Mouse (Mus musculus): ENCODE measurements at regions not wholly inside any gene's neighbourhood (a gene's known extent, or its start where the extent isn't known, plus 50 kb on each side); places are given as distances from the start of the nearest gene placed in this dataset.

DNA sequence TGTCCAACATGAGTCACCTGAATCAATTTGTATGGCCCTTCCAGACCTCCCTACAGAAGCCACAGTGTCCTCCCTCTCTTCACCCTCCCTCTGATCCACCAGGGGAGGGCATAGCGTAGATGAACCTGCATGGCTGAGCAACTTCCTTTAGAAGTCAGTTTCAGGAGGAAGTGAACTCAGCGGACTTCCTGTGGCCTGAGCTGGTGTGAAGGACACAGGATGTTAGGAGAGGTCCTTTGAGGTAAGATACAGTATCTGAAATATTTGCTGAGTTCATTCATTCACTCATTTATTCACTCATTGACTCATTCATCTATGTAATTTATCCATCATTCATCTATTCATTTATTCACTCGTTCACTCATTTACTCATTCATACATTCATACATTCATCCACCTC, 152.6 kb downstream of the Chst1 start:
- DNase-seq = no peak

GRCm38 (mm10) chr2:92752794-92753193, 153.3 kb downstream of the Chst1 start:
- DNase-seq = no peak

DNA sequence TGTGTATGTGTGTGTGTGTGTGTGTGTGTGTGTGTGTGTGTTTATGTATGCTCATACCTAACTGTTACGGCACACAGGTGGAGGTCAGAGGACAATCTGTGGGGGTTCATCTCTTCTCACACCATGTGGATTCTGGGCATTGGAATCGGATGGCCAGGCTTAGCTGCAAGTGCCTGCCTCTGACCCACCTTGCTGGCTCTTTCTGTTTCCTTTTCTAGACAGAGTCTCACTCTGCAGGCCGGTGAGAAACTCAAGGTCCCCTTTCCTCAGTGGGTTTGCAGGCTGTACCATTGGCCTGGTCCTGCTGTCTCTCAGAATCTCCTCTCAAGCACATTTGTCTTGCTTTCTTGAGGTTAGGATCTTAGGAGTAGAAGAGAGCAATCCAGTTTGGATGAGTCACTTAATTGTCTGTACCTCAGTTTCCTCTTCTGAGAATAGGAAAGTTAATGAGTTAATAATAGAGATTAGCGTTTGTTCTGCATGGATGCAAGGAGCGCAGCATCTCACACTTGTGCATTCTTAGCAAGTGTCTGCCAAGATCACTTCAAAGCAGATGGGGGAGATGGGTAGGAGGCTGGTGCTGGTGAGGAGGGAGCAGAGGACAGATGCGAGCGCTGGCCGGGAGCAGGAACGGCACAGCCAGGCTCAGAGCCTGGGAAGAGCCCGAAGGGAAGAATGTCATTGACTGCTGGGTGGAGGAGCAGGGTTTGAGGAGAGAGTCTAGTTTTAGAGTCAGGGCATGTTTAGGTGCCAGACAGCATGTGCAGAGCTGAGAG, 155.2 kb downstream of the Chst1 start:
- DNase-seq = no peak

GRCm38 (mm10) chr2:92756491-92756890, 157.0 kb downstream of the Chst1 start:
- DNase-seq = no peak

GRCm38 (mm10) chr2:92758775-92759174, 156.1 kb upstream of the Syt13 start:
- no peak for DNase-seq

- no peak for DNase-seq
Observed at GRCm38 (mm10) chr2:92763881-92764635, 150.8 kb upstream of the Syt13 start.

- no peak for DNase-seq
Observed at GRCm38 (mm10) chr2:92767476-92768005, 147.4 kb upstream of the Syt13 start.

- DNase-seq = no peak
Observed at GRCm38 (mm10) chr2:92768088-92768487, 146.8 kb upstream of the Syt13 start.

GRCm38 (mm10) chr2:92769061-92769460, 145.8 kb upstream of the Syt13 start:
- DNase-seq = no peak

GRCm38 (mm10) chr2:92770098-92770497, 144.8 kb upstream of the Syt13 start:
- no peak for DNase-seq

- DNase-seq = no peak
Observed at GRCm38 (mm10) chr2:92772623-92773022, 142.3 kb upstream of the Syt13 start.

DNA sequence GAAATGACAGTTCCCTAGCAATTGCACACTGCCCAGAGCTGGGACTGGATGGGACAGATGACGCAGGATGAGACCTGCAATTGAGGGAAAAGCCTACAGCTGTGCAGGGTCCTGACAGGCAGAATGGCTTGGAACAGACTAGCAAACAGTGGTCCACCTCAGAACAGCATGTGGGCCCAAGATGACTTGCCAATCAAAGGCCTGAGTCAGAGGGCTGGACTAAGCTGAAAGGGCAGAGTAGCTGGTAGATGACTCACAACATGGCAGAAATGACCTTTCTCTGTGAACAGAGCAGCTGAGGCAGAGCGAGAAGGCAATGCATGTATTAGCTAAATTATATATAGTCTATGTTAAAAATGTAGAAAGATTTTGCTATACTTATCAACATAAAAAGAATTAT, 138.4 kb upstream of the Syt13 start:
- DNase-seq = no peak

DNA sequence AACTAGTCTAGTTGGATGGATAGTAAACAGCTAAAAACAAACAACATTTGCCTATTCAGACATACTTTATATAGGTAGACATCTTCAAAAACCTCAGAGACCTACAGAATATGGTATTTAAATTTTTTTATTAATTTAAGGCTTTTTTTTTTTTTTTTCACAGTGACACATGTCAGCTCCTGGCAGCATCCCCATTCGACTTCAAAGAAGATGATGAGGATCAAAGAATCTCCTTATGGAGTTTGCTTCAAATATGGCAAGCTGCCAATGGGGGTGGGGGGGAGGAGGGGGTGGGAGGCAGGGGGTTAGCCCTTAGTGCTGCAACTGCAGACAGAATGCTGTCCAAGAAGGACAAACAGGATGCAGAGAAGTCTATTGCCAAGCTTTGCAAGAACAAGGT, 135.8 kb upstream of the Syt13 start:
- no peak for DNase-seq

- no peak for DNase-seq
Observed at GRCm38 (mm10) chr2:92780021-92780420, 134.9 kb upstream of the Syt13 start.

- no peak for DNase-seq
Observed at GRCm38 (mm10) chr2:92781451-92781850, 133.4 kb upstream of the Syt13 start.

DNA sequence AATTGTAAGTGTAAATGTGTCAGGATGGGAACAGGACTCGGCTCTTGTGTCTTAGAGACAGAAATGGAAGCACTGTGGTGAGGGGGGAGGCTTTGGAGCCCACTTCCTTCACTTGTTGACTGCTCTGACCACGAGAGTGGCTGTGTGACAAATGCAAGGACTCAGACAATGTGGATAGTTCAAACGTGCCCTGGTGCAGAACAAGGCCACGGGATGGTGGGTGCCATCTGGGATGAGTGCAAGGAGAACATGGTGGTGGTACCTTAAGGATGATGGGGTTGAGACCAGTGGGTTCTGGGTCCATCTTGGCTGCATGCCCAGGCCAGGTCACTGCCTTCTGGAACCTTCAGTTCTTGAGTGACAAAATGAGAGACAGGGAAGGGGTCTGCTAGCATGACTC, 132.3 kb upstream of the Syt13 start:
- DNase-seq = no peak

- no peak for DNase-seq
Observed at GRCm38 (mm10) chr2:92784916-92785315, 130.0 kb upstream of the Syt13 start.

- no peak for DNase-seq
Observed at GRCm38 (mm10) chr2:92787925-92788410, 126.9 kb upstream of the Syt13 start.

DNA sequence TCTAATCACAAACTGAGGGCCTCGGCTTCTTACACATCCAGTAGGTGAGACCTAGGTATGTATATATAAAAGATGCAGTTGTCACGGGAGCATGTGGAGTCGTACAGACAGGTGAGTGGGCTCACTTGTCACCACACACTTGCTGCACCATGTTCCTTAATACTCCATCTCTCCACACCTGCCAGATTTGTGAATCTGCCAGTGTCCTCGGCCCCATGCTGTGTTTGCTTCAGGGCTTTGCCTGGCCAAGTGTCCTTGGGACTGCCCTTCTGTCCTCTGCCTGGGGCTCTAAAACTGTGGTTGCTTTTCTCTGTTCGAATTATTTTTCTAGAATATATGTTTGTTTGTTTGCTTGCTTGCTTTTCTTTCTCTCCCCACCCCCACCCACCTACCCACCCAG, 126.0 kb upstream of the Syt13 start:
- DNase-seq = no peak

DNA sequence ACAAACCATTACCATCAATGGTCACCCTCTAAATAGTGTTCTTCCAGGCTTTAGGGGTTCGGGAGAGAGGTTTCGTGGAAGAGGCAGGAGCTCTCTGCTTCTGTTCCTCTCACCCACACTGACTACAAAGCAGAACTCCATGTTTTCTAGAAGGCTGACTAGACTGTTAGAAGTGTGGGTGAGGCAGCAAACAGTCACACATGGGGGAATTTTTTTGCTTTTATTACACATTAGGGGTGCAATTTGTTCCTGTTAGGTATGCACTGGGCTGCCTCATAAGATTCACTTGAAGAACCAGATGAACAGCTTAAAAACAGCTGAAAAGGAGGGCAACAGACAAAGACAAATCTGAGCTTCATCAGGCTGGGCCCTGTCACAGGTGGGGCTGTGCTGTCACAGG, 124.5 kb upstream of the Syt13 start:
- no peak for DNase-seq

DNA sequence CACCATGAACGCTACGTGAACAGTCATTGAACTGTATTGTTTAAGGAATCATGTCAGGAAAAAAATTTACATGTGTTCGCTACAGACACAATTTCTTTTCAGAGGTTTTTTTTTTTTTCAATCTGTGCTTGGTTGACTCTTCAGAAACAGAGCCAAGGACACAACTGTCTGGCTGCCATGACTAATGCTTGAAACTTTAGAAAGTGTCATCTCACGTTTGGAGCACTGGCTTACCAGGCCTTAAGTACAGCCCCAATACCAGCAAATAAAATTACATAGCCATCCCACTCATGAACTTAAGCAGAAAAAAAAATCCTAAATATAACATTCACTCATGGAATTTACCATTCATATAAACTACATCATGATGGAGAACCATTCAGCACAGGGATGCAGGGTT, 115.1 kb upstream of the Syt13 start:
- no peak for DNase-seq

DNA sequence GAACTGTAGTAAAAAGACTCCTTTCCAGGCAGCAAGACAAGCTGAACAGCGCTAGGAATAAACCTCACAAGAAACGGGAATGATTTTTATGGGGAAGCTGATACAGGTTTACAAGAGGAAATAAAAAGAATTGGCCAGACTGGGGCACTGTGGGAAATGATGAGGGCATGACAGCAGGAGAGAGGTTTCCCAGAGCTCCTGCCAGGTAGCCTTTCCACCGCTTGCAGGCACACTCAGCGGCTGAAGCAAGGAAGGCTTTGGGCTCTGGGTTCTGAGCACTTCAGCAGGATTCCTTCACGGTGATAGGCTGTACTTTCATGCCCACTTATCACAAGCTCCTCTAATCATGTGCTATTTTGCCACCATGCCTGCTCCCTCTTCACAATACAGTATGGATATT, 114.2 kb upstream of the Syt13 start:
- no peak for DNase-seq

DNA sequence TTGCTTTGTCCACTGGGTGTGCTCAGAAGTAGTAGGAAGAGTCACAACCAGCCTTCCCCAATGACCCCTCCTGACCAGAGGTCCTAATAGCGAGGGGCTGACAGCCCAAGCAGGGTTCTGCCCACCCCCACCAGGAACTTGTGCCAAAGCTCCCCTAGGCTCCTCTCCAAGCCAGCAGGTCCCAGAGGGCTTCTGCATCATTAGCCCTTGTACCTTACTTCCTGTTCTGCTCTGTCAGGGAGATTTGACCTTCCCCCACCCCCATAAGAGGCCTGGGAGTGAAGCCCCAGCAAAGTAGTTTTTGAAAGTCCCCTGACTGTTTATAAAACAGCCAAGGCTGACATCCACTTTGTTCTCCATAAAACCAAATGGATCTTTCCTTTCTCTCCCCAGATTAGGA, 110.0 kb upstream of the Syt13 start:
- no peak for DNase-seq

DNA sequence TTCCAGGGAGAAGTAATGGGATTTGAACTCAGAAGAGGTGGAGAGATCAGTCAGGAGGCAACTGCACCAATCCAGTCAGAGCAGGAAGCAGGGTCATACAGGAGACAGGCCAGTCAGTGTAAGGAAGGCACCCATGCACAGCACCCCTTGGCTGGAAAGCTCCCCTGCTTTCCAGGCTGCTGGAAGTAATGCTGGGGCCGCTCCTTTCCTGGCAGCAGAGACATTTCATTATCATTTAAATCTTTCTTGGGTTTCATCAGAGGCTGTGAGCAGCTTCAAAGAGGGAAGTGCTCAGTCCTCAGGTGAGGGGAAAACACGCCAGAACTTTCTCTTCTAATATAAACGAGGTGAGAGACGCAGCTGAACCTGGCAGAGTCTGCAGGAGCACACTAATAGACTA, 109.1 kb upstream of the Syt13 start:
- DNase-seq = no peak
